Mouse (Mus musculus) embryo, embryonic 11 days (tissue): Measurements from ENCODE around the gene Rlf.

Experiments used
- DNase-seq: peaks from one replicate; pipeline ENCODE4 v3.0.0-alpha.2; 2015

Rlf gene

DNA sequence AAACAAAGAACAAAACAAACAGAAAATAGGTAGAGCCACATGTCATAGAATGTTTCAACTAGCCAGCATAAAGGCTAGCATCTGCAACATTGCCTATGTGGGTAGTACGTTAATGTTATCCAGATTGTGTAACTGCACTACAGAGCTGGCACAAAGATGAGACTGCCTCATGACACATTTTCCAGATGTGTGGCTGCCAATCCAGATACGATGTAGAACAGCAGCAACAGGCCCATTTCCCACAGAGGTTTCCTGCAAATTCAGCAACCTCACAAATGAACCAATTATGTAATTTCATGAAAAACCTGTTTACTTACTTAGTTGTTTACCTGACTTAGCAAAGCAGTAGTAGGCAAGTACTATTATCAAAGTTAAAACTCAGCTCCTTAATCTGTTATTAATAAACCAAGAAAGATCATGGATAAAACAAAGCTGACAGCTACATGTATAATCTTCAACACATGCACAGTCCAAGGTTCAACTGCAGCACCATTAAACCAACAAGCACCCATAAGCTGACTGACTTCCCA is 51.3 kb downstream of the Rlf start:
- DNase-seq = no peak

DNA sequence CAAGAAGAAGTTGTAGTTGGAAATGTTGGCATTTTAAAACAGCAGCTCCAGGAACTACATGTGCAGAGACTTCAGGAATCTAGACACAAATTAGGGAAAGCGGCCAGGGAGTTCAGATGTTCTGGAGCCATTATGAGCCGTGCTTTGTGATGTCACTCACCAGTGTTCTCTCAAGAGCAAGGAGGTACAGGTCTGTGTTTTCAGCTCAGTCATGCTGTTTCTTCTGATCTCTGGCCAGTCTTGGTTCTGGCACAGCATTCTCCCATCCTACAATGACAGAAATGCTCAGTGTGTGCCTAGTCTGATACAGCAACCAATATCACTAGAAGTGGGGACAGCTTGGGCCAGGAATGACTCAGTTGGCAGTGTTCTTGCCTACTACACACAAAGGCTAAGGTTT is 105.8 kb downstream of the Rlf start, which contains the start of gene Tmco2:
Gene Tmco2 (minus strand): TSS at position 101 of the 400 bp plus-strand sequence.
- DNase-seq = no peak

DNA sequence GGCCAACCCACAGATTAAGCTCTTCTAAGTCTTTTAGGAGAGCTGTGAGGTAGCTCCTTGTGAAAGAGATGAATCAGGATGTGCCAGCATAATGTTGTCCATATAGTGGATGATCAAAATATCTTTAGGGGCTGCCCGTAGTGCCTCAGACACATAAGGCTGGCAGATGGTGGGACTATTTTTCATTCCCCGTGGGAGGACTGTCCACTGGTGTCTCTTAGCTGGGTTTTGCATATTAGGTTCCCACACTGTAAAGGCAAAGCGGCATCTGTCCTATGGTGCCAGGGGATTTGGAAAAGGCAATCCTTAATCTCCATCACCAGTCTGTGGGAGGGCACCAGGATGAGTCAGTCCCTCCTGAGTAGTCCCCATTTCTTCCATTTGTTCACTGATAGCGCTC is 111.6 kb downstream of the Rlf start:
- DNase-seq = no peak

DNA sequence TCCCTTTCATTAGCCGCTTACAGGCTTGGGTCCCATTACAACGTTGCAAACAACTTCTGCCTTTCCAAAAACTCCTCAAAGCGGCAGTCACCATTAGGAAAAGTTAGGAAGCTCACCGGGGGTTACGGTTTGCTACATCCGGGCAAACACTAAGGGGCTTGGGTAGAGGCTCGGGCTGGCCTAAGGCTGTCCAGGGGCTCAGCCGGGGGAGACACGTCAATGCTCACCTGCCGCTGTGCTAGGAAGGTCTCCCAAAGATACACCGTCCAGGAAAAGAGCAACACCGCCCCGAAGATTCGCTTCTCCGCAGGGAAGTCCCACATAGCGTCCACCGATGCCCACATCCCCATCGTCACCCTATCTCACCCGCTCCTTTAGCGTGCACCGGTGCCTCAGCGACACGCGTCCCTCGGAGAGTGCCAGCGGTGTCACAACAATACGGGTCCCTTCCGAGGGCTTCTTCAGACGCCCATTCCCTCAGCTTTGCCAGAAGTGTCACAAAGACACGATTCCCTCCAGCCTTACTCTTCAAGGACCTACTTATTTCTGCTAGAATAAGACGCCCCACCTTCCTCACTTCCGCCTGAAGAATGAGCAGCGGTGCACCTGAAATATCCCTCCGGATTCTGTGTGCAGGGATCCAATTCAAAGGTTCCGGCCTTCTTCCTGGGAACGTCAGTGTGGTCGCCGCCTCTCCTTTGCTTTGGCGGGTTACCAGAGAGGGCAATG is 117.1 kb downstream of the Rlf start, which contains the start of gene Zmpste24:
Gene Zmpste24 (minus strand): TSS at position 592 of the 729 bp plus-strand sequence.
- DNase-seq = peak; percentile 92
